Mouse (Mus musculus): ENCODE results near the gene Fabp1.
A peak's percentile ranks its signal among the peaks of the same experiment; 100 is the strongest.

Gene Fabp1

GRCm38 (mm10) chr6:71199612-71200011 is at the start of gene Fabp1:
TSS of gene Fabp1 (plus strand) at chr6:71199827.
- no peak for DNase-seq (ENCODE audit: low read depth)

GRCm38 (mm10) chr6:71151098-71151497 is 48.5 kb upstream of the Fabp1 start:
- no peak for DNase-seq (ENCODE audit: low read depth)

- DNase-seq (ENCODE audit: low read depth): no peak
Measured at GRCm38 (mm10) chr6:71153486-71153885, 46.1 kb upstream of the Fabp1 start.

GRCm38 (mm10) chr6:71154861-71155260 is 44.8 kb upstream of the Fabp1 start:
- DNase-seq (ENCODE audit: low read depth): no peak

GRCm38 (mm10) chr6:71156674-71157326 is 42.8 kb upstream of the Fabp1 start:
- no peak for DNase-seq (ENCODE audit: low read depth)

GRCm38 (mm10) chr6:71161290-71161689 is 38.3 kb upstream of the Fabp1 start:
- DNase-seq (ENCODE audit: low read depth): no peak

GRCm38 (mm10) chr6:71162269-71162668 is 37.4 kb upstream of the Fabp1 start:
- DNase-seq (ENCODE audit: low read depth): no peak

- no peak for DNase-seq (ENCODE audit: low read depth)
Measured at GRCm38 (mm10) chr6:71164394-71164793, 35.2 kb upstream of the Fabp1 start.

- DNase-seq (ENCODE audit: low read depth): peak; percentile 51
Measured at GRCm38 (mm10) chr6:71166551-71167169, 33.0 kb upstream of the Fabp1 start.

GRCm38 (mm10) chr6:71172812-71173580 is 26.6 kb upstream of the Fabp1 start:
- no peak for DNase-seq (ENCODE audit: low read depth)

- DNase-seq (ENCODE audit: low read depth): no peak
Measured at GRCm38 (mm10) chr6:71180596-71180995, 19.0 kb upstream of the Fabp1 start.

- no peak for DNase-seq (ENCODE audit: low read depth)
Measured at GRCm38 (mm10) chr6:71184941-71185604, 14.6 kb upstream of the Fabp1 start.

- no peak for DNase-seq (ENCODE audit: low read depth)
Measured at GRCm38 (mm10) chr6:71189578-71189977, 10.0 kb upstream of the Fabp1 start.

GRCm38 (mm10) chr6:71190501-71190900 is 9.1 kb upstream of the Fabp1 start:
- no peak for DNase-seq (ENCODE audit: low read depth)

- DNase-seq (ENCODE audit: low read depth): no peak
Measured at GRCm38 (mm10) chr6:71193151-71193740, 6.4 kb upstream of the Fabp1 start.

- DNase-seq (ENCODE audit: low read depth): no peak
Measured at GRCm38 (mm10) chr6:71196107-71196506, 3.5 kb upstream of the Fabp1 start.

- no peak for DNase-seq (ENCODE audit: low read depth)
Measured at GRCm38 (mm10) chr6:71197636-71198535, 1.7 kb upstream of the Fabp1 start.

- DNase-seq (ENCODE audit: low read depth): no peak
Measured at GRCm38 (mm10) chr6:71201925-71202324, 2.3 kb downstream of the Fabp1 start.

GRCm38 (mm10) chr6:71203674-71204073 is 4.0 kb downstream of the Fabp1 start:
- no peak for DNase-seq (ENCODE audit: low read depth)

- no peak for DNase-seq (ENCODE audit: low read depth)
Measured at GRCm38 (mm10) chr6:71204166-71204565, 4.5 kb downstream of the Fabp1 start.

GRCm38 (mm10) chr6:71208691-71209090 is 9.1 kb downstream of the Fabp1 start:
- DNase-seq (ENCODE audit: low read depth): no peak
